Mouse (Mus musculus) layer of hippocampus, postnatal 14 days (tissue): ENCODE data around the gene Hk1. TPM values are rescaled to one million over a fixed set of nuclear protein-coding genes. Genes with fewer than 3 reads are reported as not detected.

Source experiments
- DNase-seq, 2 experiments: peaks; one replicate each; pipeline ENCODE4 v3.0.0; 2021 to 2022; ENCODE audit warnings: low spot score in 2 of 2, mixed read lengths in 1 of 2
- total RNA-seq, 2 experiments: library from RNA; stranded (reverse); gene quantifications; 2 replicates each; pipeline ENCODE4 v1.2.3; 2021

Gene Hk1
- total RNA-seq, 2 experiments from 2014 or later, result 307 to 312 TPM

- DNase-seq, result no peak
Observed at GRCm38 (mm10) chr10:62342512-62342911, 37.2 kb downstream of the Hk1 start.

- no peak for DNase-seq
Observed at GRCm38 (mm10) chr10:62341956-62342355, 37.8 kb downstream of the Hk1 start.

GRCm38 (mm10) chr10:62340991-62341390 lies 38.7 kb downstream of the Hk1 start:
- no peak for DNase-seq

- peak; percentile 98 for DNase-seq
Observed at GRCm38 (mm10) chr10:62340095-62340731, 39.5 kb downstream of the Hk1 start.

GRCm38 (mm10) chr10:62339211-62340094 lies 40.3 kb downstream of the Hk1 start:
- DNase-seq, result no peak

DNA sequence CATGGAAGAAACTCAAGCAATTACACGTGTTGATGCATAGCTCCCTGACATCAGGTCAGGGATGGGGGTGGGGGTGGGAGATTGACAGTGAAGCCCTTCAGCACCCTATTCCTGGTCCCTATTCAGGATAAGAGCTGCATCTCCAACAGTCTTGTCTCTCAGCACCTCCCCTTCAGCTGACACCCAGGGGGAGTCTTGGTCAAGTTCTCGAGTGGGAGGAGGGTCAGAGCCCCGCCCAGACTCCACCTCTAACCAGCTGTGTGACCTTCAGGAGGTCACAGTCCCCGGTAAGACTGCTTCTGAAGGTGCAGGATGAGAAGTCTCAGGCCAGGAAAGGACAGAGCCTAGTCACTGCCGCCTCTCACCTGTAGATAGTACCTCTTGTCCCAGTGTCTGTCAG lies 41.1 kb downstream of the Hk1 start:
- no peak for DNase-seq

GRCm38 (mm10) chr10:62338176-62338575 lies 41.5 kb downstream of the Hk1 start:
- no peak for DNase-seq

DNA sequence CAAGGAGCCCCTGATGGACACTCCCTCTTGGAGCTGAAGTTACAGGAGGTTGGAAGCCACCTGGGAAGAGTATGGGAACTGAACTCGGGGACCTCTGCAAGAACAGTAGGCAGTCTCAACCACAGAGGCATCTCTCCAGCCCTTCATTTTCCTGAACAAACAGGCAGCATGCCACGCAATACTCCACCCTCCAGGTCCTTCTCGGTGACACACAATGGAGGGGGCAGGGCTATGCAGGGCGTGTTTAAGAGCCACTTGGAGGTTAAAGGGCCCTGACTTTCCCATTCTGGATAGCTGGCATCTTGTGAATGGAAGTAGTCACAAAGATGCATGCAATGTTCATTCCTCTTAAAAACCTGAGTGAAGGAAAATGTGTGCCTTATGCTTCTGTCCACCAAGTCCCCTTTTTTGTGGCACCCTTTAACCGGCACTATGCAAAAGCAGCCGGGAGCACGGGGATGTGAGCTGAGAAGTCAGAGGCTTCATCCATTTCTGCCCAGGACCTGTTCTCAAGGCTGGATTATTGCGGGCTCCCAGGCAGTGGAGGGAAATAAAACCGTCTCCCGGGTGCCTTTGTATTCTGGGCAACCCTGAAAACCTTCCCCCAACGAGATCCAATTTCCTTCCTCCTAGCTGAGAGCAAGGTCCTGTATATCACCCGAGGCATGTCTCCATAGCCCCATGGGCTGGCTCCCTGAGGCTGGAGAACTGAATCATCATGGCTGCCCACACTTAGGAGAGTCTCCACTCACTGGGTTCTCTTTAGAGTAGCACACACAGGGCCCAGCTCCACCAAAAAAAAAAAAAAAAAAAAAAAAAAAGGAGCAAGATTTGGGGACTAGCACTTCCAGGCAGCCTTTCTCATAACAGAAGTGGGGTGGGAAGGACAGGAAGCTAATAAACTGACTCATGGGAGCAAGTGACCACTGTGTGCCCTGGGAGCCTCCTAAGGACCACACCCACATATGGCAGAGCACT lies 42.8 kb downstream of the Hk1 start:
- DNase-seq, result no peak

DNA sequence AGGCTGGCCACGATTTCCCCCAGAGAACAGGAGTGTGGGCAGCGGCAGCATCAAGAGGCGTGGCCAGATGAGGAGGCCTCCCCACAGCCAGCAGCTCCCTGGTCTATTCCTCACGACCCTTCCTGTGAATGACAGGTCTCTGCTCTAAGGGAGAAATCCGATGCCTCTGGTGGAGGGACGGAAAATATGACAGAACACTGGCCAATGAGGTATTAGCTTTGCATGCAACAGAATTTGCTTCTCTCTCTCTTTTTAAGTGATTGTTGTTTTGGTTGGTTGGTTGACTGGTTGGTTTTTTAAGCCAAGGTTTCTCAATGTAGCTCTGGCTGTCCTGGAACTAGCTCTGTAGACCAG lies 44.3 kb downstream of the Hk1 start:
- no peak for DNase-seq

DNA sequence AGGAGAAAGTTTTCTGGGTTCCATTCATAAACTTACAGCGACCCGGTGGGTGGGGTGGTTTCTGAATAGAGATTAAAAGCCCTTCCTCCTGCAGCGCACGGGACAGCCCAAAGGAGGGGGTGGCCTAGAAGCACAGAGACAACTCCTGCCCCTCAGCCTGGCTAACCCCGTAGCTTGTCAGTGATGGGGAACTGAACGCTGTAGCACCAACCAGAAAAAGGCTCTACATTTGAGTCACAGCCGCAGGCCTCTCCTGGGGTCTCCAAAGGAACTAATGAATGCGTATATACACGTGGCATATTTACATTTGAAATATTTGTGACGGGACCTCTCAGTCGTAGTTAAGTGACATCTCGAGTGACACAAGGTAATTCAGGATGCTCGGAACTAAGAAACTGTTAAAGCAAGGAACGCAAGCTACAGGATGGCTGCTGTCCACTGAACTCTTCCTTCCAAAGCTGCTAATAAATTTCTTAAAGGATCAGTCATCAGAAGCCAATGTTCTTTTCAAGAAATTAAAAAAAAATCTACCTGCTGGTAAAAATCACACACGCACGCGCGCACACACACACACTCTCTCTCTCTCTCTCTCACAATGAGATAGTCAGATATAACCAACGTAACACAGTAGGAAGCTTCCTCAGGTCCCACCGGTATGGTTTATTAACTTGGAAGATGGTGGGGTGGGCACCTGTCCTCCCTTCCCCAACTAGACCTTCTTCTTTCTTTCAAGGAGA lies 44.9 kb downstream of the Hk1 start:
- no peak for DNase-seq

DNA sequence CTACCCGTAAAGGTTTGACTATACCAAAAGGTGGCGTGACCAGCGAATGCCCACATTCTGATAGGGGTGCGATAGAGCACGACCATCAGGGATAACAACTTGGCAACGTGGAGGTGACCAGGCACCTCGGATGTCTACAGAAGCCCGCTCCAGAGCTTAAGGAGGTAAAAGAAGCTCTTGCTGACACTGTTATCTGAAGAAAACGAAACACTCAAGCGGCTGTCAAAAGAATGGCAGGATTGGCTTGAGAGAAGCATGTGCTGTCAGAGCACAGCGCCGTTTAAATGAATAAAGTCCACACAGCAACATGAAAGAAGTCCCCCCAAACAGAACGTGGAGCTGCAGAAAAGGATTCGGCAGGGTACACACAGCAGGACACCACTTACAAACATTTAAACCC lies 46.4 kb downstream of the Hk1 start:
- no peak for DNase-seq

DNA sequence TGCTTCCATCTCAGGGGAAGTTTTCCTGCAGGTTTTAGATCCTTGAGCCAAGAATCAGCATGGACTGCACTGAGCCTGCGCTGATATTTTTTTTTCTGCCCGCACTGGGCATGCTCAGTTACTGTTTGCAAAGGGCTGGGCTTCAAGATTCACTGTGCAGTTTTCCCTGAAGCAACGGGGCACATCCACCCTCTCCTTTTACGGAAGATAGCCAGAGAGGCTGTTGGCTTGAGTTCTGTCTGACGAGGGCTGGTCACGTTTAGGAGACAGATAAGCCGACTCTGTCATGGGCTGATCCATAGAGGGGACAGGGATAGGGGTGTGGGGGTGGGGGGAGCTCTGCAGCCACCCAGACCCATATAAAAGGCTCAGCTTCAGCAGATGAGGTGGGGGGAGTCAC lies 47.2 kb downstream of the Hk1 start:
- peak in 1 of 2 experiments; percentile 68 for DNase-seq

DNA sequence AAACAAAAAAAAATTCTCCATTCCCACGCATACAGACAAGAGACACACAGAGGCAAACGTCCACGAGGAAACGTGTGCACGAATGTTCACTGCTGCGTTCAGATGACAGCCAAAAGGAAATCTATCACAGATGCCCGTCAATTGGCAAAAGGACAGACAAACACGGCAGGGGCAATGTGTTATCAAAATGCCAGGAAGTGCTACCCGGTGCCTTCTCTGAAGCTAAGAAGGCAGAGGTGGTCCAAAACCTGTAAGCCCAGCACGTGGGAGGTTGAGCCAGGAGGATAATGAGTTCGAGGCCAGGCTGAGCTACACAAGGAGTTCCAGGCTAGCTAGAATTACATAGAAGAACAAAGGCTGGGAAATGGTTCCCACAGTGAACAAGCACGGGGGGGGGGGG lies 47.9 kb downstream of the Hk1 start:
- no peak for DNase-seq

- DNase-seq, result no peak
Observed at GRCm38 (mm10) chr10:62331296-62331695, 48.4 kb downstream of the Hk1 start.

GRCm38 (mm10) chr10:62329846-62330245 lies 49.9 kb downstream of the Hk1 start:
- DNase-seq, result no peak

GRCm38 (mm10) chr10:62328886-62329412 lies 50.8 kb downstream of the Hk1 start:
- no peak for DNase-seq

- DNase-seq, result no peak
Observed at GRCm38 (mm10) chr10:62327572-62328317, 52.0 kb downstream of the Hk1 start.

DNA sequence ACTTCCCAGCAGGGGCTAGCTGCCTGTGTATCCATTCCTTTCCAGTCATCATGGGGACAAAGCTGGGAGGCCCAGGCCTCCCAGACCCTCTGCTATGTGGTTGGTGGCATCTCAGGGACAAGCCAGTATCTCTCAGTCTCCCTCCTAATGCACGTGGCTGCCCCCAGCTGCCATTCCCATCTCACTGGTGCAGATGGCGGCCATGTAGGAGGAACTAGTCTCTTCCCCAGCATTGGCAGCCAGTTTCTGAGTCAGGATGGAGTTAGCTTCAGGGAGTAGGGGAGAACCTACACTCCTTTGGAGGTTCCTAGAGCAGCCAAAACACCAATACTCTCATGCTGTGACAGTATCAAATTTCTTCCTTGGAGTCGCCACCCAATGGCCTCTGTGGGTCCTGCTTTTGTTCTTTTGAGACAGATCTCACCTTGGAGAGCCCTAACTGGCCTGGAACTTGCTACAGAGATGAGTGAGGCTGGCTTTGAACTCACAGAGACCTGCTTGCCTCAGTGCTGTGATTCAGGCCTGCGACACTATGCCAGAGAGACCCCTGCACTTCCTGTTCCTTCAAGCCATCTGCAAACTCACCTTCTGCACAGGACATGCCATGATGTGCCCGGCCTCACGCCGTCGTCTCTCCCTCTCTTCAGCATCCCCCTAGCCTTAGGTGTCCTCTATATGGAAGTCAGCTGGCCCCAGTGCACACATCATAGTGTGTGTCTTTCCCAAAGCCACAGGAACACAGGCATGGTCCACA lies 52.7 kb downstream of the Hk1 start:
- DNase-seq, result no peak

DNA sequence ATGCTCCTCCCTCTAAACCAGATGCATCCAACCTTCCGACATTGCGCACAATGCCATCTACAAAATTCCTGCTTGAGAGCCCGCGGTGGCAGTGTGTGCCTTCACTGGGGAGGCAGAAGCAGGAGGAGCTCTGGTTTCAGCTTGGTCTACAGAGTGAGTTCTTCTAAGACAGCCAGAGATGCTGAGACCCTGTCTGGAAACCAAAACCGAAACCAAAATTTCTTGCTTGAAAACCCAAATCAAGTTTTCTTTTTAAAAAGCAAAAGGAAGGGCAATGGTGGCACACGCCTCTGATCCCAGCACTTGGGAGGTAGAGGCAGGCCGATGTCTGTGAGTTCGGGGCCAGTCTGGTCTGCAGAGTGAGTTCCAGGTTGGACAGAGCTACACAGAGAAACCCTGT lies 53.7 kb downstream of the Hk1 start:
- DNase-seq, result no peak
